Comparison of ENCODE assay signal across 11 mouse cellular contexts in the genomic region with DNA sequence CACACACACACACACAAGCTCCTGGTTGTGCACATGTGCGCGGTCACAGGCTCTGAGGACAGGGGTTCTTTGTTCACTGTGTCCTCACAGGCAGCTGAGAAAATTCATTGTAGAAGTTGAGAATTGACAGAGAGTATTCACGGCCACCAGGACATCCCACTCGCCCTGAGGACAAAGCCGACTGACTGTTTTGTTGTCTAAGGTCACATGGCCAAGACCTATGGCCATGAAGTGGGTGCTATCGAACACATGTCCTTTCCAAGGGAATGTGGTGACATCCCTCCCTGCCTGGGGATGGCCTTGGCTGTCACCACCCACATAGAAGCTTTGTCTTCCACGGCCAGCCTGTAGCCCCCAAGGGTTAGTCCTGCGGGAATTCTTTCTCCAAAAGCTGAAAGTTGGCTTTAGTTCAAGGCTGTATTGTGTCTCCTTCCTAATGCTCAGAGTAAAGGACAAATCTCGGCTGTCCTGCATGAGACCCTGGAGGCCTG. TPM values are rescaled to one million over a fixed set of nuclear protein-coding genes. Genes with fewer than 3 reads are reported as not detected.
DNase-seq lines count a peak whose midpoint lies in the region; ATAC-seq and TF ChIP-seq lines count a peak whose summit lies in the region.
"Had no signal": no experiment of that assay in that cellular context is flagged by ENCODE, and none has a peak within 500 bp of the region (broad histone marks: within the 10 kb centered on the region; RNA-seq: fewer than 3 reads in every experiment).

No protein-coding gene starts in this region.

- H3K36me3 ChIP-seq in lung, embryonic 14.5 days (ENCODE audit: insufficient read depth) = no peaks in the 10 kb centered on the region
- H3K36me3 ChIP-seq in lung, postnatal 0 days (ENCODE audit: insufficient read depth, low read length) = no peaks in the 10 kb centered on the region
- H3K36me3 ChIP-seq in hindbrain, embryonic 10.5 days = peaks cover 5% of the 10 kb centered on the region; the same call in 1 of the 2 replicates
- no peaks in the 10 kb centered on the region; the same call in none of the 2 replicates for H3K36me3 ChIP-seq in midbrain, postnatal 0 days (ENCODE audit: insufficient read depth, low read length)
- H3K36me3 ChIP-seq: limb, embryonic 15.5 days had no signal

- no peak overlapping the region for H3K9ac ChIP-seq in lung, embryonic 14.5 days
- no peak overlapping the region for H3K9ac ChIP-seq in lung, postnatal 0 days (replicated peaks; ENCODE audit: low read depth)
- H3K9ac ChIP-seq in midbrain, postnatal 0 days (replicated peaks; ENCODE audit: low read length, poor library complexity, severe bottlenecking) = no peak overlapping the region
- H3K9ac ChIP-seq: limb, embryonic 15.5 days had no signal

- no peak for TF ChIP-seq CTCF in lung, embryonic 14.5 days (IDR thresholded peaks at IDR 0.05; ENCODE audit: low read depth)
- TF ChIP-seq CTCF in lung, postnatal 0 days (IDR thresholded peaks at IDR 0.05) = no peak
- TF ChIP-seq CTCF in midbrain, postnatal 0 days (IDR thresholded peaks at IDR 0.05) = no peak

- no peaks in the 10 kb centered on the region for H3K27me3 ChIP-seq in lung, embryonic 14.5 days (ENCODE audit: insufficient read depth, low read length)
- no peaks in the 10 kb centered on the region for H3K27me3 ChIP-seq in lung, postnatal 0 days (replicated peaks; ENCODE audit: insufficient read depth, low read length)
- no peaks in the 10 kb centered on the region; the same call in 1 of the 2 replicates for H3K27me3 ChIP-seq in hindbrain, embryonic 10.5 days (ENCODE audit: insufficient read depth, poor library complexity, severe bottlenecking)
- no peaks in the 10 kb centered on the region for H3K27me3 ChIP-seq in midbrain, postnatal 0 days (ENCODE audit: insufficient read depth, low read length)
- H3K27me3 ChIP-seq: limb, embryonic 15.5 days had no signal

- no peaks in the 10 kb centered on the region for H3K4me1 ChIP-seq in lung, embryonic 14.5 days (ENCODE audit: insufficient read depth)
- H3K4me1 ChIP-seq in lung, postnatal 0 days (ENCODE audit: insufficient read depth, low read depth, low read length) = no peaks in the 10 kb centered on the region
- H3K4me1 ChIP-seq in hindbrain, embryonic 10.5 days (replicated peaks) = peaks cover 32% of the 10 kb centered on the region
- H3K4me1 ChIP-seq in midbrain, postnatal 0 days (ENCODE audit: insufficient read depth, low read length) = no peaks in the 10 kb centered on the region; the same call in 1 of the 2 replicates

- no peak for TF ChIP-seq EP300 in lung, postnatal 0 days (IDR thresholded peaks at IDR 0.05)

- H3K4me3 ChIP-seq in lung, embryonic 14.5 days (ENCODE audit: low read depth, low read length) = no peak overlapping the region
- H3K4me3 ChIP-seq in lung, postnatal 0 days (ENCODE audit: low read depth, low read length) = no peak overlapping the region
- no peak overlapping the region for H3K4me3 ChIP-seq in hindbrain, embryonic 10.5 days
- H3K4me3 ChIP-seq in midbrain, postnatal 0 days (ENCODE audit: low read depth, low read length) = no peak overlapping the region
- H3K4me3 ChIP-seq: limb, embryonic 15.5 days had no signal

- DNase-seq in embryo, embryonic 10.5 days (ENCODE audit: low spot score) = peak; percentile 35
- DNase-seq in embryo, embryonic 10 days (ENCODE audit: low spot score) = no peak
- DNase-seq in lung, embryonic 14.5 days = peak; percentile 21
- no peak for DNase-seq in lung, postnatal 0 days (ENCODE audit: low spot score)
- peak; percentile 62 for DNase-seq in hindbrain, embryonic 10.5 days (ENCODE audit: low spot score)
- DNase-seq in midbrain, postnatal 0 days (ENCODE audit: low spot score) = peak; percentile 30
- DNase-seq in thymus, postnatal 36 days = no peak
- no peak for DNase-seq in thymus, postnatal 4 days
- DNase-seq: B cell, adult 2 months; gastrocnemius, postnatal 10 days had no signal

- H3K27ac ChIP-seq in lung, embryonic 14.5 days (ENCODE audit: low read depth) = no peak overlapping the region
- H3K27ac ChIP-seq in lung, postnatal 0 days (ENCODE audit: low read length) = no peak overlapping the region
- peak overlapping the region; percentile 78 for H3K27ac ChIP-seq in hindbrain, embryonic 10.5 days
- H3K27ac ChIP-seq in midbrain, postnatal 0 days (ENCODE audit: low read depth, low read length) = no peak overlapping the region
- H3K27ac ChIP-seq: limb, embryonic 15.5 days had no signal

- no peak for ATAC-seq in lung, embryonic 14.5 days (ENCODE audit: insufficient read depth)
- no peak for ATAC-seq in lung, postnatal 0 days
- ATAC-seq in midbrain, postnatal 0 days (ENCODE audit: low FRiP score) = no peak

- no peak overlapping the region for H3K4me2 ChIP-seq in lung, embryonic 14.5 days
- H3K4me2 ChIP-seq in lung, postnatal 0 days (replicated peaks; ENCODE audit: low read depth, low read length) = no peak overlapping the region
- H3K4me2 ChIP-seq in midbrain, postnatal 0 days (ENCODE audit: low read depth, low read length, poor library complexity, severe bottlenecking) = no peak overlapping the region
- H3K4me2 ChIP-seq: limb, embryonic 15.5 days had no signal

- H3K9me3 ChIP-seq in lung, embryonic 14.5 days (ENCODE audit: low read depth, low read length) = no peaks in the 10 kb centered on the region
- no peaks in the 10 kb centered on the region for H3K9me3 ChIP-seq in lung, postnatal 0 days (ENCODE audit: low read length)
- H3K9me3 ChIP-seq in hindbrain, embryonic 10.5 days = peaks cover 6% of the 10 kb centered on the region; the same call in 1 of the 2 replicates
- H3K9me3 ChIP-seq in midbrain, postnatal 0 days (ENCODE audit: low read length) = no peaks in the 10 kb centered on the region
- H3K9me3 ChIP-seq: limb, embryonic 15.5 days had no signal

- WGBS in lung, embryonic 14.5 days = 55% methylated on average over 9 of the region's 9 CpGs
- WGBS in lung, postnatal 0 days = 62% methylated on average over 9 of the region's 9 CpGs
- 44% methylated on average over 9 of the region's 9 CpGs for WGBS in hindbrain, embryonic 10.5 days
- whole genome bisulfite sequencing in midbrain, postnatal 0 days = 18% methylated on average over 9 of the region's 9 CpGs

RNA-seq across cellular contexts. Expression of gene Fam83d, which starts 26.8 kb away (rescaled TPM):
- 64.1 and 67.5 TPM in 2 replicates for polyA plus RNA-seq in lung, embryonic 14.5 days (2014; fragmentation: Nextera tagmentation; extraction: Ambion mirVana)
- 4.5 and 5.5 TPM in 2 replicates for polyA plus RNA-seq in lung, postnatal 0 days (2015; fragmentation: Nextera tagmentation; extraction: Ambion mirVana)
- 46.8 and 48.8 TPM in 2 replicates for polyA plus RNA-seq in hindbrain, embryonic 10.5 days (2016; fragmentation: Nextera tagmentation; extraction: Ambion mirVana)
- total RNA-seq in midbrain, postnatal 0 days (2014; rRNA removed) = 6.4 and 6.6 TPM in 2 replicates
- polyA plus RNA-seq in midbrain, postnatal 0 days (2015; fragmentation: Nextera tagmentation; extraction: Ambion mirVana) = 3.8 TPM in 2 replicates

RNA-seq across cellular contexts. Expression of gene Dhx35, which starts 53.6 kb away (rescaled TPM):
- polyA plus RNA-seq in lung, embryonic 14.5 days (2014; fragmentation: Nextera tagmentation; extraction: Ambion mirVana) = 17.0 and 17.1 TPM in 2 replicates
- 5.6 and 6.4 TPM in 2 replicates for polyA plus RNA-seq in lung, postnatal 0 days (2015; fragmentation: Nextera tagmentation; extraction: Ambion mirVana)
- 16.4 and 17.9 TPM in 2 replicates for polyA plus RNA-seq in hindbrain, embryonic 10.5 days (2016; fragmentation: Nextera tagmentation; extraction: Ambion mirVana)
- 24.7 and 26.9 TPM in 2 replicates for total RNA-seq in midbrain, postnatal 0 days (2014; rRNA removed)
- 9.7 and 11.4 TPM in 2 replicates for polyA plus RNA-seq in midbrain, postnatal 0 days (2015; fragmentation: Nextera tagmentation; extraction: Ambion mirVana)

Comparison
In these comparisons a context has a peak if more than half of its experiments do, and no peak if none do; other contexts are left out.
1. DNase-seq: peak in embryo, embryonic 10.5 days (single experiment), lung, embryonic 14.5 days (single experiment), hindbrain, embryonic 10.5 days (single experiment) and midbrain, postnatal 0 days (single experiment); none in embryo, embryonic 10 days (single experiment), lung, postnatal 0 days (single experiment), thymus, postnatal 36 days (0 of 2) and thymus, postnatal 4 days (single experiment).